Mouse (Mus musculus): ENCODE results near the gene Gpa33.

Gene Gpa33

DNA sequence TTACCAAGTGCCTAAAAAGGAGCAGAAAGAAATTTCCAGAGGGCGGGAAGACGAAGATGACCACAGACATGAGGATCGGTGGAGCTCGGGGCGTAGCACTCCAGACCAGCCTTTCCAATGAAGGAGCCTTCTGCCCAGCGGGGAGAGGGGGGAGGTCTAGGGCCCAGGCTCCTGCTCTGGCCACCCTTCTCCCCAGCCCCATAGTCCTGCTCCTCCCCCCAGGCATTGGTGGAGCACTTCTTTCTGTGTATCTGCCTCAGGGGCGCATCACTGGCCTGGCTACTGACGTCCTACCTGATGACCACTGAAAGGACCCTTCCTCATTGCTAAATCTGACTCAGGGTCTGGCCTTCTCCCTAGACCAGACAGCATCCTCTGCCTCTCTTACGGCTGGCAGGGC is 35.1 kb downstream of the Gpa33 start:
- DNase-seq (ENCODE audit: low spot score in 2 of 2): no peak

DNA sequence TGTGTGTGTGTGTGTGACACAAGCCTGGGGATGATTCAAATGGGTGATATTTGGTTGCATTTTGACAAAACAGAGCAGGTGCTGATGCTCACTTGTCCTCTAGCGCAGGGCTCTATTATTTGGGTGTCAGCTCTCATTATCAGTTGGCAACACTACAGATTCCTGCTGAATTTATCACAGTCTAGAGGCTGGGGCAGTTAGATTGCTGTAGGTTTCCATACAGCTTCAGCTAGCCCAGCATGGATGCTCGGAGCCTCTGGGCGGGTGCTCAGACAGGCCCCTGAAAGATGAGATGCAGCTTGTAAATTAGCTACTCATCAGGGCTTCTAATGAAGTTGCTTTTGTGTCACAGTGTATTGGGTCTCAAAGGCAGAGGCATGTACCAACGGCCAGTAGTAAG is 37.4 kb downstream of the Gpa33 start:
- DNase-seq (ENCODE audit: low spot score in 2 of 2): no peak

DNA sequence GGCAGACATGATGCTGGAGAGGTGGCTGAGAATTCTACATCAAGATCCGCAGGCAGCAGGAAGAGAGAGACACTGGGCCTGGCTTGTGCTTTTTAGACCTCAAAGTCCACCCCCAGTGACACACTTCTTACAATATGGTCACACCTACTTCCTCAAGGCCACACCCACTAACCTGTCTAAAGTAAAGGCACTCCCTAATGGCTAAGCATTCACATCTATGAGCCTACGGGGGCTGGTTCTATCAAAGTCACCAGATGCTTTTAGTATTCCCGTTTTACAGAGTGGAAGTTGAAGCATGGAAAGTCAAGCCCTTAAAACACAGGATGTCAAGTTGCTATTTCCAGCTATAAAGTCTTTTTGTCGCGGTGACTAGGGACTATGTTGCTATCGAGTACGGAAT is 38.0 kb downstream of the Gpa33 start:
- no peak for DNase-seq (ENCODE audit: low spot score in 2 of 2)

DNA sequence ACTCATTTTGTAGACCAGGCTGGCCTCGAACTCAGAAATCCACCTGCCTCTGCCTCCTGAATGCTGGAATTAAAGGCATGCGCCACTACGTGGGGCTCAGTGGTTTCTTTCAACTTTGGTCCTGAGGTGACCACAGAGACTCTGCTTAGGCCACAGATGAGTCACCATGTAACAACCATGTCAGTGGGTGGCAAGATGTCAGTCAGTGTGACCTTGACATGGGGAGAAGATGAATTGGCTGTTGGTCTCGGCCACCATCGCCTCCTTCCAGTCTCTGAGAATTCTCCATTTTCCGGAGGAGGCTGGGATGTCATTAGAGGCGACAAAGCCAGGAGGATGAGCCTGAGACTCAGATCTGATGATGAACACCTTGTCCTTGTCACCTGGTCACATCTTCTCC is 39.7 kb downstream of the Gpa33 start:
- DNase-seq (ENCODE audit: low spot score in 2 of 2): no peak

DNA sequence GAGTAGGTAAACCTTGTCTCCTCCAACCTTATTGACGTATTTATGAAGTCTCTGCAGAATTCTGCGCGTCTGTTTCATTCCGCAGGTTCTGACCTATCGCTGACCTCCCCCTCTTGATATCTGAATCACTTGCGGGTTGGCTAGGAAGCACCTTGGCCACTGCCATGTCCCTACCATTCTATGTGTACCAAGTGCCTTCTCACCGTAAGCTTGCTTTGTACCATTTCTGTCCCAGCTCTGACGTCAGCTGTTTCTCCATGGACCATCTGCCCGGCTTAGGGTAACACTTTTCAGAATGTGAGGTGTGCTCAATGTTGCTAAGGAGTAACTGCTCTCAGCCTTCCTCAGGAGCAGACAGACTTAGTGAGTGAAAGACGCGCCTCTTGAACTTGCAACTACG is 40.8 kb downstream of the Gpa33 start:
- no peak for DNase-seq (ENCODE audit: low spot score in 2 of 2)

DNA sequence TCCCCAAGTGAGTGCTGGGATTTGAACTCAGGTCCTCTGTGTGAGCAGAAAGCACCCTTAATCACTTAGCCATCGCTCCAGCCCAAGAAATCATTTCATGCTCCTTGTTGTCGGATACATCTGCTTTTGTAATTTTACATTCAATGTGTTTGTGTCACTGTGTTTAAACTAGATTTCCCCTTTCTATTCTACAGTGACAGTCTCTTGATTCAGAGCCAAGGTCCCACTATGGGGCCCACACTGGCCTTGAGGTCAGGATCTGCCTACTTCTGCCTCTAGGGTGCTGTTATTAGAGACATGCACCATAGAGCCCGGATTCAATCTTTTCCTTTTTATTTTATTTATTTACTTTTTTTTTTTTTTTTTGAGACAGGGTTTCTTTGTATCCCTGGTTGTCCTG is 43.0 kb downstream of the Gpa33 start:
- DNase-seq (ENCODE audit: low spot score in 2 of 2): no peak

DNA sequence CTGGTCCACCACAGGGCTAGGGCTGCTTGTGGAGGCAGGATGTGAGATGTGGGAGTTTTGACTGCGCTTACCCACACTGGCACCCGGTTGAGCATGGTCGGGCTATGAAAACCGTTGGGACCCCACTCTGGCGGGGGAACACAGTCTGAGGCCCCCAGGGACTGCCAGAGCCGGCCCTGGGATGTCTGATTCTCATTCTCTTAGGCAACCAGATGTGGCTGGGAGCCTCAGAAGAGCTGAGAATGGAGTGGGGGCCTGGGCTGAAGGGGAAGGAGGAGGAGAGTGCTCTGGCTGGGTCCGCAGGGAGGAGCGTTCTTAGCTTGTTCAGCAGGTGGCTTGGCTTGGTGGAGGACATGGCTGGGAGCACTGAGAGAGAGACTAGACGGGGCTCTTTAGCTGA is 43.6 kb downstream of the Gpa33 start:
- DNase-seq (ENCODE audit: low spot score in 2 of 2): no peak

DNA sequence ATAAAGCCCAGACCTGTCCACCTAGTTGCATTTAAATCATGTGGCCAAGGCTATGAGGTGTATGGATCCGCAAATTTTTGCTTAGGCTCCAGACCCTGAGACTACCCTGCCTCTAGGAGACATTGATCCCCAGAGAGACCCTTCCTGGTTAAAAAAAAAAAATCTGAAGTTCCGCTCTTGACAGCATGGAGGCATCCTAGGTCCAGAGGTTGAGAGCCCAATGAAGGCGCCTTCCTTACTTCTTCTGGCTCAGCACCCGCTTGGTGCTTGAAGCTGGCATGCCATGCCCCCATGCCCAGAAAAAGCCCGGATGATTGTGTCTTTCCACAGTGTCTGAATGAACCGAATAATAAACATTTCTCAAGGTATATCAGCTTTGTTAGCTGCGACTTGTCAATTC is 51.5 kb downstream of the Gpa33 start:
- no peak for DNase-seq (ENCODE audit: low spot score in 2 of 2)

DNA sequence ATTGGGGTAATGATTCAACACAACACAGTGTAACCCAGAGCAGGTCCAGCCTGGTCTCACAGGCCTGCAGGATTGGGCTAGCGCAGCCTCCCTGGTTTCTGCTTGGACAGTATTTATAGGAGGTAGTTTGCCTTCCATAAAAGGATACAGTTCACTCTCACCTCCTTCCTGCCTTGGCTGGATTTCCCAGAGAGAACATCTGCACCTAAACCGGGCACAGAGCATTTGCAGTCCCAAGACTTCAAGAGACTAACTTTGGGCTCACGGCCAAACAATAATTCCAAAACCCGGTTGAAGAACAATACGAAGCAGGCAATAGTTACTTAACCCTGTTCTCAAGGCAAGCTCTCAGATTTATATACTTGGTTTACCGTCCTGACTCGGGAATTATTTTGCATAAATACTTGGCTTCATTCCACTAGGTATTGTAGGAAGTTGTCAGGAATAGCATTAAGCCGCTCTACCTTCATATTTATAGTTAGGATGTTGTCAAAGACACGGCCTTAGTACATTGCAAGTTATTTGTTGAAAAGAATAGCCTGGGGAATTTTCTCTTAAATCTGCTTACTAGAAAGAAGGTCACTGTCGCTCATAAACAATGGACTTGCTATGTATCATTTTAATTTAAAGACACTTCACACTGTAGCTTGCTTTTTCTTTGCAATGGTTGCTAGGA is 53.1 kb downstream of the Gpa33 start:
- peak in 1 of 2 experiments; percentile 49 for DNase-seq (ENCODE audit: low spot score in 2 of 2)

DNA sequence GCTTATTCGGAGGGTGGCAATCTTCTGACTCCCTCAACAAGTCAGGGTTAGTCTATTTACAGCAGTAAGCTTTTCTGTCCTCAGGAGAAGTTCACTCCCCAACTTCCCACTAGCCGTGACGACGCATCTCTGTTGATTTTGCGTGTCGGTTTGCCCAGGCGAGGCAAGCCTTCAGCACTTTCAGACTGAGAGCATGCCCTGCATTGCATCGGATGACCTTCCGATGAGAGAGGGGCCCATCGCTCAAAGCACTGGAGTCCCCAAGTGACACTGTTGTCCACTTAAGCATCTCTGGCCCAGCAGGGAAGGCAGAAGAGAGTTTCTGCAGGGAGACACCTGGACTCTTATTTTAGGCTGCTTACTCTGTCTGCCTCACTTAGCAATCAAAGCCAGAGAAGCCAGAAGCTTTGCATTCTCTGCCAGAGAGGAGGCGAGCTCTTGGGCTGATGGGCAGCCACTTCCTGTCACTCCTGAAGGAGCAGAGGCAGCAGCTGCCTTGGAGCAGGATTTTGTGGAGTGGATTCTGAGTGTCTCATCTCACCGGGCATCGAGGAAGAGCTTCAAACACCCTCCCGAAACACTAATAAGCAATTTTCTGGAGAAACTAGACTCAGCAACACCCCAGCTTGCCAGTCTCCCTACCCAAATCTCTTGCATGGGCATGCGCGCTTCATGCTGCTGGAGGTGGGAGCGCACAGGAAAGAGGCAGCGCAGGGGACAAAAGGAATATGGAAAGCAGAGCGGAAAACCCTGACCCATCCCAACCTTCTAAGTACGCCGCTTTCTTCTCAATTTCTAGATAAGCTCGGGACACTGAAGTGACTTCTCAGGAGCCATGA is 54.6 kb downstream of the Gpa33 start:
- DNase-seq (ENCODE audit: low spot score in 2 of 2): peak; percentile 35 to 54

DNA sequence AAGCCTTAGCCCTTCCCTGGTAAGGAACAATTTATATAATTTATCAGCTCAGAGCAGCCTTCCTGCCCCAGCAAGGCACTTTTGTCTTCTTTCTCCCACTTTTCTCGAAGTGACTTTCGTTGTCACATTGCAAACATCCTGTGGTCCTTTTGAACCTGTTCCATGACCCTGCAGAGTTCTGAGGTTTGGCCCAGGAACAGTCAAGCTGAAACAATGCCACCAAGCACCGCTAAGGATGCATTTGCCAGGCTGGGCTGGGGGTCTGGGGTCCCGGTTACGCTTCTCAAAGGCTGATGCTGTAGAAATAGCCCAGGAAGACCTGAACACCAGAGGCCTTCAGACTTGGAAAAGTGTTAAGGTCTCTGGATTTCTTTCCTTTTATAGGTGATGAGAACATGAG is 55.3 kb downstream of the Gpa33 start:
- no peak for DNase-seq (ENCODE audit: low spot score in 2 of 2)

DNA sequence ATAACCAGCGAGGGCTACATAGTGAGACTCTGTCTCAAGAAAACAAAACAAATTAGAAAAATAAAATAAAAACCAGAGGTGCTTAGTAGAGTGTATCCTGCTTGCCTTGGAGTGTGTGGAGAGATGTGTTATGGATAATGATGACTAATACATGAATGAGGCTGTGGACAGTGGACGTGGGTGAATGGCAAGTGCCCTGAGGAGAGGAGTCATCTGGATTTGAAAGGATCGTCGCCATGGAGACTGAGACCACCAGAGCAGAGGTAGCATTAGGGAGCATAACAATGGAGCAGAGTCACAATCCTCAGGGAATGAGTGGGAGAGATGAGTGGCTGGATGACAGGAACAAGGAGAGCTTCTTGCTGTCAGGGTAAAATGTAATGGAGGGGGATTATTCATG is 59.8 kb downstream of the Gpa33 start:
- DNase-seq (ENCODE audit: low spot score in 2 of 2): no peak

DNA sequence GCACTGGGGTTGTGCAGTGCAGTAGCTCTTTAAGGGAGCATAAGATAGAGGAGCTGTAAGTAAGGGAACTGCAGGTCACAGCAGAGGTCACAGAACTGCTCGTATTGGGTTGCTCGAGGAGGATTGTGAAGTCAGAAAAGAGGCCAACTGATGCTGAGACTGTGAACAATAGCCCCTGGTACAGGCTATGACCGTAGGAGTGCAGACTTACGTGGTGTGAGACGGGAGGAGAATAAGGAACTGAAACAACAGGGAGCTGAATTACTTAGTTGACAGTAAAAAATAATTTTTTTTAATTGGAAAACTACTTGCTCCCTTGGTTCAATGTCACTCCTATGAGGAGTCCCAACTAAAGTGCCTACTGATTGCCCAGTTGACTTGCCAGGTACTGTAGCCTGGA is 74.1 kb downstream of the Gpa33 start:
- no peak for DNase-seq (ENCODE audit: low spot score in 2 of 2)

DNA sequence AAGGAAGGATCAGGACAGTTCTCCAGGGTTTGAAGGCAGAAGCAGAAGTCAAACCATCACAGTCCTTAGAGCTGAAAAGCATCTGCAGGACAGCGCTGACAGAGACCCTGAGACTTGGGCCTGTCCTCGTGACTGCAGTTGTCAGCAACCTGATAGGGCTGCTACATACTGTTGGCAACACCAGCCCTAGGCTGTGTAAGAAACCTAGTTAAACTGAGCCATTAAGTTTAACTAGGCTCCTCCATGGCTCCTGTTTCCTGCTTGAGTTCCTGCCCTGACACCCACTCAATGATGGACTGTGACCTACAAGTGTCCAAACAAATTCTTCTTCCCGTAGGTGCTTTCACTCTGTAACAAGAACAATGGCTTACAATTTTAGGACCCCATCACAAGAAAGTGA is 75.1 kb downstream of the Gpa33 start:
- DNase-seq (ENCODE audit: low spot score in 2 of 2): no peak

DNA sequence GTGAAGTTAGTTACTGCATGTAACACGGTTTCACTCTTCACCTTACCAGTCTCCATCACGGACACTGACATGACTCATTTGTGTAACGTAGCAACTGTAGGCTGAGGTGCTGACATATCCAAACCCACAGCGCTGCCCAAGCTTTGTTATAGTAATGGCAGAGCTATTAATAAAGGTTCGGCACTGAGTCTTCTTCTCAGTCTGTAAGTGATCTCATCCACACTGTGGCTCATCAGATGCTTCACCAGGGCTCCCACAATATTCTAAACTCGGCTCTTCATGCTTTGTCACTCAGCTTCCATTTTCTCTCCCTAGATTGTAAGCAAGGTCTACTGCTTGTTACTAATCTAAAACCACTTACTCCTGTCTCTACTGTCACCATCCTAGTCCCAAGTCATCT is 79.3 kb downstream of the Gpa33 start:
- DNase-seq (ENCODE audit: low spot score in 2 of 2): peak in 1 of 2 experiments; percentile 20

DNA sequence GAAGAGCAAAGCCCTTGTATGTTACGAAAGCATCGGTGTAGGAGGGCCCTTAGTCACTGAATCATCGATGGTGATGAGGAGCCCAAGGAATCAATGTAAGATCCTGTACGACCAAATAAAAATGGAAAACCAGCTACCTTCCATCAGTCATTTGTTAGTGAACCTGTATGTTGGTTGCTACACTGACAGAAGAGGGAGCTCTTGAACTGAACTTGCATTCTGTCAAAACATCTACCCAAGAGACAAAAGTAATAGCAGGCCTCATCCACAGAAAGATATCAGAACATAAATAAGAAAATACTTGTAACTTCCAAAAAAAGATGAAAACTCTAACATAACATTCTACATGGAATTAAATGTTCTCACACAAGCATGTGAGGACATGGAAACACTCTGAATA is 84.1 kb downstream of the Gpa33 start:
- peak in 1 of 2 experiments; percentile 23 for DNase-seq (ENCODE audit: low spot score in 2 of 2)
